Mouse (Mus musculus) frontal cortex, adult (tissue): ENCODE measurements around the gene Fhad1.

Experiments used
- ATAC-seq: cut with Nextera tagmentation; 2 replicates; pipeline ENCODE4 v1.9.2; 2017; ENCODE audit warnings: mild to moderate bottlenecking, moderate library complexity, mixed read lengths; ENCODE audit not compliant: low TSS enrichment

The Fhad1 gene

GRCm38 (mm10) chr4:141978582-141978981 lies 36.3 kb downstream of the Fhad1 start:
- no peak for ATAC-seq

GRCm38 (mm10) chr4:141977346-141977745 lies 37.5 kb downstream of the Fhad1 start:
- no peak for ATAC-seq

- peak; percentile 77; the same call in 1 of the 2 replicates for ATAC-seq
Measured at GRCm38 (mm10) chr4:141976163-141976562, 38.7 kb downstream of the Fhad1 start.

GRCm38 (mm10) chr4:141964575-141964974 lies 50.3 kb downstream of the Fhad1 start:
- peak; percentile 87 for ATAC-seq

GRCm38 (mm10) chr4:141963907-141964306 lies 51.0 kb downstream of the Fhad1 start:
- ATAC-seq, result no peak

GRCm38 (mm10) chr4:141962811-141963685 lies 51.8 kb downstream of the Fhad1 start:
- ATAC-seq, result peak; percentile 16; the same call in 1 of the 2 replicates

- 0 out of 2 replicates have a peak, but pooled peaks have one; percentile 26 for ATAC-seq
Measured at GRCm38 (mm10) chr4:141960037-141960436, 54.8 kb downstream of the Fhad1 start.

GRCm38 (mm10) chr4:141959615-141960014 lies 55.3 kb downstream of the Fhad1 start:
- ATAC-seq, result no peak

GRCm38 (mm10) chr4:141958614-141959375 lies 56.1 kb downstream of the Fhad1 start:
- peak; percentile 29; the same call in 1 of the 2 replicates for ATAC-seq

GRCm38 (mm10) chr4:141958188-141958587 lies 56.7 kb downstream of the Fhad1 start:
- peak; percentile 25 for ATAC-seq

- no peak for ATAC-seq
Measured at GRCm38 (mm10) chr4:141957740-141958139, 57.1 kb downstream of the Fhad1 start.

GRCm38 (mm10) chr4:141956931-141957330 lies 58.0 kb downstream of the Fhad1 start:
- no peak for ATAC-seq

GRCm38 (mm10) chr4:141954770-141955720 lies 59.8 kb downstream of the Fhad1 start:
- no peak for ATAC-seq

GRCm38 (mm10) chr4:141953859-141954258 lies 61.0 kb downstream of the Fhad1 start:
- ATAC-seq, result no peak

- ATAC-seq, result no peak
Measured at GRCm38 (mm10) chr4:141953291-141953690, 61.6 kb downstream of the Fhad1 start.

GRCm38 (mm10) chr4:141952824-141953223 lies 62.1 kb downstream of the Fhad1 start:
- peak; percentile 50 for ATAC-seq

GRCm38 (mm10) chr4:141952114-141952513 lies 62.8 kb downstream of the Fhad1 start:
- peak; percentile 42 for ATAC-seq

GRCm38 (mm10) chr4:141949436-141949835 lies 65.4 kb downstream of the Fhad1 start:
- no peak for ATAC-seq

GRCm38 (mm10) chr4:141948822-141949221 lies 66.1 kb downstream of the Fhad1 start:
- ATAC-seq, result peak; percentile 22; the same call in 1 of the 2 replicates

- ATAC-seq, result no peak
Measured at GRCm38 (mm10) chr4:141942403-141942802, 72.5 kb downstream of the Fhad1 start.

GRCm38 (mm10) chr4:141941289-141941688 lies 73.6 kb downstream of the Fhad1 start:
- ATAC-seq, result no peak
